Mouse (Mus musculus) monocyte, adult 59 days (primary cell): ENCODE measurements around the gene Ccdc121. TPM values are rescaled to one million over a fixed set of nuclear protein-coding genes. Genes with fewer than 3 reads are reported as not detected.

ENCODE experiments used
- total RNA-seq, 2 experiments: library from RNA; stranded (reverse); gene quantifications; one replicate each; pipeline ENCODE4 v1.2.4; 2023

The Ccdc121 gene
- total RNA-seq: not detected

DNA sequence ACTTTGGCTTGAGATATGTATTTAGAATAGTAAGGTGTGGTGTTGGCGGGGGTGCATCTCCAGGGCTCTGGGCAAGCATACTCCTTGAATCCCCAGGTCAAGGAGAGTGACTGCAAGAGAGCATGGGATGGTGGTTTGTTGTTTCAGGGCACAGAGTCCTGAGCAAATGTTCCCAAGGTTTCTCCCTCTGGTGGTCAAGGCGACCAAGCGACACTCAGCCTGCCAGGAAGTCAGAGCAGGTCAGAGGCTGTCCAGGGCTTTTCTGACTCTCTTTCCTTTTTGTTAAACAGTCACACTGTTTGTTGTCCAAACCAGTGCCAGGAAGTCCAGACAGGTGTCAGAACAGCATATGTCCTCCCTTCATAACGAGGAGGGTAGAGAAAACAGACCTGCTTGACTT is at the start of gene Ccdc121:
TSS of gene Ccdc121 (minus strand) at position 145 of the 400 bp plus-strand sequence.

Other genes with a start within 250 kb of the Ccdc121 start
- not detected for gene Cnih3, start 158.8 kb downstream of the Ccdc121 start, total RNA-seq
- gene Dnah14, start 65.1 kb upstream of the Ccdc121 start, total RNA-seq: not detected